Mouse (Mus musculus): ENCODE data around the gene Sbk2.
A peak's percentile ranks its signal among the peaks of the same experiment; 100 is the strongest.

Sbk2 gene

GRCm38 (mm10) chr7:4950561-4951342 is 13.5 kb downstream of the Sbk2 start:
- no peak for DNase-seq

GRCm38 (mm10) chr7:4948386-4948785 is 15.8 kb downstream of the Sbk2 start:
- DNase-seq = no peak

- no peak for DNase-seq
These were observed 16.4 kb downstream of the Sbk2 start for GRCm38 (mm10) chr7:4947855-4948254.

GRCm38 (mm10) chr7:4943223-4943815 is 20.9 kb downstream of the Sbk2 start:
- DNase-seq = peak; percentile 89

- no peak for DNase-seq
These were observed 21.5 kb downstream of the Sbk2 start for GRCm38 (mm10) chr7:4942673-4943072.

- DNase-seq = peak; percentile 68
These were observed 24.1 kb downstream of the Sbk2 start for GRCm38 (mm10) chr7:4940068-4940479.

GRCm38 (mm10) chr7:4938456-4938855 is 25.8 kb downstream of the Sbk2 start:
- no peak for DNase-seq

- no peak for DNase-seq
These were observed 26.8 kb downstream of the Sbk2 start for GRCm38 (mm10) chr7:4937392-4937791.

GRCm38 (mm10) chr7:4936832-4937231 is 27.4 kb downstream of the Sbk2 start:
- no peak for DNase-seq

- DNase-seq = no peak
These were observed 29.9 kb downstream of the Sbk2 start for GRCm38 (mm10) chr7:4934160-4934914.

- no peak for DNase-seq
These were observed 31.1 kb downstream of the Sbk2 start for GRCm38 (mm10) chr7:4933103-4933502.

- DNase-seq = no peak
These were observed 35.9 kb downstream of the Sbk2 start for GRCm38 (mm10) chr7:4928323-4928722.

- DNase-seq = no peak
These were observed 36.5 kb downstream of the Sbk2 start for GRCm38 (mm10) chr7:4927711-4928110.

GRCm38 (mm10) chr7:4926849-4927248 is 37.4 kb downstream of the Sbk2 start:
- DNase-seq = no peak

- no peak for DNase-seq
These were observed 38.5 kb downstream of the Sbk2 start, which contains the start of gene Ssc5d for GRCm38 (mm10) chr7:4925441-4926381. TSS of gene Ssc5d (plus strand) at chr7:4925785.

- no peak for DNase-seq
These were observed 39.3 kb downstream of the Sbk2 start for GRCm38 (mm10) chr7:4924891-4925301.

- no peak for DNase-seq
These were observed 39.7 kb downstream of the Sbk2 start for GRCm38 (mm10) chr7:4924483-4924882.

GRCm38 (mm10) chr7:4923586-4924364 is 40.4 kb downstream of the Sbk2 start:
- peak; percentile 70 for DNase-seq

- DNase-seq = peak; percentile 70
These were observed 41.2 kb downstream of the Sbk2 start for GRCm38 (mm10) chr7:4922931-4923565.

GRCm38 (mm10) chr7:4922508-4922907 is 41.7 kb downstream of the Sbk2 start:
- peak; percentile 86 for DNase-seq

- DNase-seq = no peak
These were observed 42.3 kb downstream of the Sbk2 start, which contains the start of gene Nat14 for GRCm38 (mm10) chr7:4921824-4922482. TSS of gene Nat14 (plus strand) at chr7:4922028.

Measured in right cerebral cortex, postnatal 25 days (tissue).